Mouse (Mus musculus): ENCODE results near the gene Col12a1.

Gene Col12a1

GRCm38 (mm10) chr9:79606122-79606521, 112.5 kb downstream of the Col12a1 start:
- in situ Hi-C loops (cut with MboI, MseI): loop anchor here in 1 of 2 experiments (25.0 kb wide), 1 partner anchor 1931 kb away; no protein-coding TSS in a partner anchor

GRCm38 (mm10) chr9:79605722-79606121, 112.9 kb downstream of the Col12a1 start:
- in situ Hi-C loops (cut with MboI, MseI): loop anchor here in 1 of 2 experiments (25.0 kb wide), 1 partner anchor 1932 kb away; no protein-coding TSS in a partner anchor

GRCm38 (mm10) chr9:79604546-79604945, 114.1 kb downstream of the Col12a1 start:
- in situ Hi-C loops (cut with MboI, MseI): loop anchor here in 1 of 2 experiments (25.0 kb wide), 1 partner anchor 1933 kb away; no protein-coding TSS in a partner anchor

DNA sequence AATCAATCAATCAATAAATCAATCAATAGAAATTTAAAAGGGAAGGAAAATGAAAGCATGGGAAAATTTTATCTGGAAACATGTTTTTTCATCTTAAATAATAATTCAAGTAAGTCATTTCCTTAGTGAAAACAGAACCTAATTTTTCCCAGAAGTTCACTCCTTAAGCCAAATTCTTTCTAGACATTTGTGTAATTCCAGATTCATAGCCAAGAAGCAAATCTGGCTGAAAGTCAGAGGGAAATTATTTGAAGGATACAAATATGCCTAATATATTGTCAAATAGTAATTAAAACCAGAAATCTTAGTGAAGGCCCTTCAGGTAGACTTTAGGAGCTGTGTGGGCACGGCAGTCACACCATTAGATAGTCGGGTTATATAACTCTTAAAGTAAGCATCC, 115.2 kb downstream of the Col12a1 start:
- in situ Hi-C loops (cut with MboI, MseI): loop anchor here in 1 of 2 experiments (25.0 kb wide), 1 partner anchor 1934 kb away; no protein-coding TSS in a partner anchor

DNA sequence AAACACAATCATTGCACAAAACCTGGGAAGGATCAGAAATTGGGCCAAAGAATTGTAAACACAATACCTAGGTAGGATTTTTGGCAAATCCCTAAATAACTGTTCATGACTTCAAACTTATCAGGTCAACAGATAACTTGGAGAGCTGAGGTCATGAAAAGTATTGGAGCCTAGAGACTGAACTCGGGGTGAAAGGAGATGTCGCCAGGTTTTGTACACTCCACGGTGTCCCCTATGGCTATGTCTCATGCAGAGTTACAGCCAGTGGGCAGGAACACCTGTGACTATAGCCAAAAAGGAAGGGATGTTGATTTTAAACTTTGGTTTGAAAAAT, 118.4 kb downstream of the Col12a1 start:
- in situ Hi-C loops (cut with MboI, MseI): loop anchor here in 1 of 2 experiments (25.0 kb wide), 1 partner anchor 1937 kb away; no protein-coding TSS in a partner anchor

GRCm38 (mm10) chr9:79599395-79600236, 119.0 kb downstream of the Col12a1 start:
- in situ Hi-C loops (cut with MboI, MseI): loop anchor here in 1 of 2 experiments (25.0 kb wide), 1 partner anchor 1938 kb away; no protein-coding TSS in a partner anchor

GRCm38 (mm10) chr9:79598578-79598977, 120.1 kb downstream of the Col12a1 start:
- in situ Hi-C loops (cut with MboI, MseI): no loop called here

DNA sequence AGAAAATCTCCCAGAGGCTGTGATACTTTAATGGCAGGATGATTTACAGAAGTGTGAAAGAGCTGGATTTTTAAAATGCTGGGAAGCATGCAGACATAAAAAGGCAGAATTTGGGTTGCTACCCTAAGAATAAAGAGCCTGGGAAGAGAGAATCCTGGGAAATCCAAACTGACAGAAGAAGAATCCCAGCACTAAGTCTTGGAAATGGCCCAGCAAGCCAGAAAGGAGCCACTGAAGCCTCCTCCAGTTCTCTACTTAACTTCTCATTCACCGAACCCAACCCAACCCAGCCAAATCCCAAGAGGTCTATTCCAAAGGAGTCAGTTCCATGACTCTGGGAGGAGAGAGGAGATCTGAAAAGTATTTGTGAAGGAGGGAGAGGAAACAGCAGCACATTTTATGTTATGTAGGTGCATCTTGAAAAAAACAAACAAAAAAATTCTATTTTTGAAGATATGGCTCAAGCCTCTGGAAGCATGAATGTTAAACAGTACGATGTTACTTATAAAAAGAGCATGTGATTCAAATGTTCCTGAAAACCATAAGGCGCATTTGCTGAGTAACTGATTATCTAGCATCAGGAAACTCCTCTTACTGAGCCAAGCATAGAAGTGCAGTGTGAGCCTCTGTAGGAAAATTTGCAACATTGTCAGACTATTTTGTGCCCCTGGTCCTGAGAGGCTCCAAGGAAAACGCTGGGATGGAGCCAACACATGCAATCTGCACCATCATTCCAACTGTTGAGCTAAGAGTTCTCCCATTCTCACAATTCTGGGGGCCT, 132.0 kb downstream of the Col12a1 start:
- in situ Hi-C loops (cut with MboI, MseI): loop anchor here in 1 of 2 experiments (10.0 kb wide), 1 partner anchor 172 kb away; no protein-coding TSS in a partner anchor

DNA sequence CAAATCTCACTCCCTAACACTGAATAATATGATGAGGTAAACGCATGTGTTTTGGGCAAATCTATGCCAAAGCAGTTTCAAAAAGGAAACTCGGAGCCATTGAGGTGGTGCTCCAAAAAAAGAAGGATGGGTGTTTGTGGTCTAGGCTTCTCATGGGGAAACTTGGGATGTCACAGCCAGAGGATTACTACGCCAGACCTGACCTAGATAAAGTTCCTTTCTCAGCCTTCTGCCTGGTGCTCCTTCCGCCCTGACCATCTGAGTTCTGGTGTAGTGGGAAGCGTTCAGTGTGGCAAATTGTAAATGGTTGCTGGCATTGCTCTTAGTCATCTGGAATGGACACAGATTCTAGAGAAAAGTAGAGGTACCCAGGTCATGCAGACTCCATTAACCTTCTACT, 151.8 kb downstream of the Col12a1 start:
- in situ Hi-C loops (cut with MboI, MseI): no loop called here

DNA sequence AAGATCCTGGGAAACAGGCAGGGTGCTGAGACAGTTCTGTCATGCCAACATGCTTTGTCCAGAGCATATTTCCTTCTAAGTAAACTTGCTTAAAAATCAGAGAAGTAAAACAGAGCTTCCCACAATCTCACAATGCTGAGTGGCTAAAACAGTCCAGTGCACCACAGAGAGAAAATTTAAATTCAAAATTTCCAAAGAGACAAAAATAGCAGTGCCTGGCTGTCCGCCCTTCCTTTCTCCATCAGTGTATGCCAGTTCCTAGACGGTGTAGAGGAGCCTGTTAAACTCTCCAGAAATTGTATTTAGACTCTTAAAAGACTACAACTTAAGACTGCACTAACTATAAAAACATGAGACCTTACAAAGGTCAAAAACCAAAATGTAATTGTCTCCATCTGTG, 165.3 kb downstream of the Col12a1 start:
- in situ Hi-C loops (cut with MboI, MseI): no loop called here

Data from T-helper 17 cell (primary cell).